Mouse (Mus musculus): ENCODE measurements at regions not wholly inside any gene's neighbourhood (a gene's known extent, or its start where the extent isn't known, plus 50 kb on each side); places are given as distances from the start of the nearest gene placed in this dataset.

GRCm38 (mm10) chr10:98210246-98210645 lies 483.7 kb upstream of the C030005K15Rik start:
- in situ Hi-C loops (cut with MboI; ENCODE audit: low sequenced_read_pairs in 2 of 2, unreplicated experiment in 2 of 2) = no loop called here
- TF ChIP-seq ZC3H11A (IDR thresholded peaks at IDR 0.05; ENCODE audit: borderline replicate concordance, low read depth, low read length) = no peak
- no peak for TF ChIP-seq HCFC1 (IDR thresholded peaks at IDR 0.05; ENCODE audit: borderline replicate concordance, insufficient read depth, low read length)
- TF ChIP-seq ZNF384 (IDR thresholded peaks at IDR 0.05; ENCODE audit: low read depth, low read length) = no peak
- no peak for TF ChIP-seq CHD2 (IDR thresholded peaks at IDR 0.05; ENCODE audit: low read depth, low read length)
- no peak for TF ChIP-seq MAFK (IDR thresholded peaks at IDR 0.05; ENCODE audit: insufficient read depth, low read depth, low read length)
- DNase-seq (ENCODE audit: low read depth, low spot score) = no peak
- Histone ChIP-seq H3K36me3 (ENCODE audit: control insufficient read depth, insufficient read depth, low read length, poor library complexity, severe bottlenecking) (no peaks in the 10 kb centered on the region), H3K4me3 (ENCODE audit: insufficient read depth in 1 of 2, low read depth in 1 of 2, low read length in 2 of 2, poor library complexity in 1 of 2, severe bottlenecking in 1 of 2) (no peak overlapping the region), H3K9me3 (ENCODE audit: control insufficient read depth, insufficient read depth, low read depth, low read length) (no peaks in the 10 kb centered on the region), H3K4me1 (ENCODE audit: control insufficient read depth in 2 of 2, insufficient read depth in 2 of 2, low read length in 2 of 2, poor library complexity in 1 of 2) (no peaks in the 10 kb centered on the region), H3K9ac (ENCODE audit: insufficient read depth, low read depth, low read length, poor library complexity, severe bottlenecking) (no peak overlapping the region), H3K27ac (ENCODE audit: insufficient read depth, low read depth, low read length, poor library complexity, severe bottlenecking) (no peak overlapping the region)

DNA sequence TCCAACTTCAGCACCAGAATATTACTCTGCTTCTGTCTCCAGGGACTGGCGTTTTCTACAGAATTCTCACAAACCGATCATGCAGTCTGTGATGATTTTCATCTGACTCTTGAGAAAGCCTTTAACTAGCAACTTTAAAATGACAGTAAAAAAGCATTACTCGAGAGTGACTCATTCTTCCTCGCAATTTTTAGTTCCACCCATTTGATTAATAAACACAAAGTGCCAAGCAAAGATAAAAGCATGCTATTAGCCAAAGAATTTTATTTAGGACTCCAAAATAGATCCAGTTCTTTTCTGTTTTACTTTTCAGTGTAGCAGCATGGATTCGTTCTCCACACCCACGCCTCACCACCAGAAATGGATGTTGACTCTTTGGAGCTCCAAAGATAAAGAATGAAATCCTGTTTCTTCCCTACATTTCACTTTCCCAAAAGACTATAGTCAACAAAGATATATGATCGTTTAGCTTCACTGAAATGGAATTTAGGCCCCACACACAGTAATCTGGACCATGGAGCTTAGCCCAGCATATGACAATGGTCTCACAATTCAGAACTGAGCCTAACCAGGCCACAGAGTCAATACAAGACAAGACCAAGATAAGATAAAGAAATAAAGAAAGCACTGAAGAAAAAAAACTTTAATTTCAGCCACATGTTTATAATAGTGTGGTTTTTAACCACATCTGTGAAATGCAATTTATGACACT lies 486.5 kb upstream of the C030005K15Rik start:
- no peak overlapping the region for H3K4me3 ChIP-seq (ENCODE audit: insufficient read depth in 1 of 2, low read depth in 1 of 2, low read length in 2 of 2, poor library complexity in 1 of 2, severe bottlenecking in 1 of 2)
- no peak overlapping the region for H3K9ac ChIP-seq (ENCODE audit: insufficient read depth, low read depth, low read length, poor library complexity, severe bottlenecking)
- no peaks in the 10 kb centered on the region for H3K36me3 ChIP-seq (ENCODE audit: control insufficient read depth, insufficient read depth, low read length, poor library complexity, severe bottlenecking)
- in situ Hi-C loops (cut with MboI; ENCODE audit: low sequenced_read_pairs in 2 of 2, unreplicated experiment in 2 of 2) = no loop called here
- TF ChIP-seq ZNF384 (IDR thresholded peaks at IDR 0.05; ENCODE audit: low read depth, low read length) = no peak
- TF ChIP-seq MAFK (IDR thresholded peaks at IDR 0.05; ENCODE audit: insufficient read depth, low read depth, low read length) = no peak
- TF ChIP-seq HCFC1 (IDR thresholded peaks at IDR 0.05; ENCODE audit: borderline replicate concordance, insufficient read depth, low read length) = no peak
- no peak for TF ChIP-seq CHD2 (IDR thresholded peaks at IDR 0.05; ENCODE audit: low read depth, low read length)
- H3K27ac ChIP-seq (ENCODE audit: insufficient read depth, low read depth, low read length, poor library complexity, severe bottlenecking) = no peak overlapping the region
- no peaks in the 10 kb centered on the region for H3K9me3 ChIP-seq (ENCODE audit: control insufficient read depth, insufficient read depth, low read depth, low read length)
- DNase-seq (ENCODE audit: low read depth, low spot score) = no peak
- no peaks in the 10 kb centered on the region for H3K4me1 ChIP-seq (ENCODE audit: control insufficient read depth in 2 of 2, insufficient read depth in 2 of 2, low read length in 2 of 2, poor library complexity in 1 of 2)

- DNase-seq (ENCODE audit: low read depth, low spot score) = no peak
- Histone ChIP-seq H3K4me3 (ENCODE audit: insufficient read depth in 1 of 2, low read depth in 1 of 2, low read length in 2 of 2, poor library complexity in 1 of 2, severe bottlenecking in 1 of 2) (no peak overlapping the region), H3K36me3 (ENCODE audit: control insufficient read depth, insufficient read depth, low read length, poor library complexity, severe bottlenecking) (no peaks in the 10 kb centered on the region), H3K27ac (ENCODE audit: insufficient read depth, low read depth, low read length, poor library complexity, severe bottlenecking) (no peak overlapping the region), H3K9me3 (ENCODE audit: control insufficient read depth, insufficient read depth, low read depth, low read length) (no peaks in the 10 kb centered on the region), H3K4me1 (ENCODE audit: control insufficient read depth in 2 of 2, insufficient read depth in 2 of 2, low read length in 2 of 2, poor library complexity in 1 of 2) (no peaks in the 10 kb centered on the region), H3K9ac (ENCODE audit: insufficient read depth, low read depth, low read length, poor library complexity, severe bottlenecking) (no peak overlapping the region)
- TF ChIP-seq ZNF384 (IDR thresholded peaks at IDR 0.05; ENCODE audit: low read depth, low read length) = peak; percentile 60
- peak; percentile 54; the same call in 1 of the 2 replicates for TF ChIP-seq MAFK (IDR thresholded peaks at IDR 0.05; ENCODE audit: insufficient read depth, low read depth, low read length)
- TF ChIP-seq CHD2 (IDR thresholded peaks at IDR 0.05; ENCODE audit: low read depth, low read length) = no peak
- in situ Hi-C loops (cut with MboI; ENCODE audit: low sequenced_read_pairs in 2 of 2, unreplicated experiment in 2 of 2) = no loop called here
Measured at GRCm38 (mm10) chr10:98231017-98231416, 504.5 kb upstream of the C030005K15Rik start.

DNA sequence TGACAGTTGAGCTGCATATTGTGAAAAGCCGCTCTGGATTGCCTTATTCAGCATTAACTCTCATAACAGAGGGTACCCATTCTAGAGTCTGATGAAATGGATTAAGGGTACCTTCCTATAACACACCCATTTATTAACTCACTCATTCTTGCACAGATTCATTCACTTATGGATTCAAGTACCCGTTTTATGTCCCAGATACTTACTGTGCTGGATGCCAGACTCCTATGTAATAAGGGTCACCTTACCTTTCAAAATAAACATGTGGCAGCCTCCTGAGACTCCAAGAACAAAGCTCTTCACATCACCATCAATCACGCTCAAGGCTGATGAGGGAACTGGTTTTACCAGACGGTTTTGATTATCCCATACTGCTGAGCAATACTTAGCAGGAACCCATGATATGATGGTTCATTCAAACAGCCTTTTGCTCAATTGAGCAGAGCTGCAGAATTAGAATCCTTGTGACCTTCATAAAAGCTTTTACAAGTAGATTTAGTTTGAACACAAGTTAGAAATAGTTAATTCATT lies 505.2 kb upstream of the C030005K15Rik start:
- Histone ChIP-seq H3K9ac (ENCODE audit: insufficient read depth, low read depth, low read length, poor library complexity, severe bottlenecking) (no peak overlapping the region), H3K36me3 (ENCODE audit: control insufficient read depth, insufficient read depth, low read length, poor library complexity, severe bottlenecking) (no peaks in the 10 kb centered on the region), H3K4me1 (ENCODE audit: control insufficient read depth in 2 of 2, insufficient read depth in 2 of 2, low read length in 2 of 2, poor library complexity in 1 of 2) (no peaks in the 10 kb centered on the region), H3K9me3 (ENCODE audit: control insufficient read depth, insufficient read depth, low read depth, low read length) (no peaks in the 10 kb centered on the region), H3K4me3 (ENCODE audit: insufficient read depth in 1 of 2, low read depth in 1 of 2, low read length in 2 of 2, poor library complexity in 1 of 2, severe bottlenecking in 1 of 2) (no peak overlapping the region), H3K27ac (ENCODE audit: insufficient read depth, low read depth, low read length, poor library complexity, severe bottlenecking) (no peak overlapping the region)
- DNase-seq (ENCODE audit: low read depth, low spot score) = no peak
- TF ChIP-seq MAFK (IDR thresholded peaks at IDR 0.05; ENCODE audit: insufficient read depth, low read depth, low read length) (no peak), ZNF384 (IDR thresholded peaks at IDR 0.05; ENCODE audit: low read depth, low read length) (no peak), CHD2 (IDR thresholded peaks at IDR 0.05; ENCODE audit: low read depth, low read length) (no peak), ZC3H11A (IDR thresholded peaks at IDR 0.05; ENCODE audit: borderline replicate concordance, low read depth, low read length) (no peak), HCFC1 (IDR thresholded peaks at IDR 0.05; ENCODE audit: borderline replicate concordance, insufficient read depth, low read length) (no peak)
- in situ Hi-C loops (cut with MboI; ENCODE audit: low sequenced_read_pairs in 2 of 2, unreplicated experiment in 2 of 2) = no loop called here
